ENCODE assay signal across 9 mouse cellular contexts in genomic region chr3:107462160-107462559, GRCm38 (mm10). TPM values are rescaled to one million over a fixed set of nuclear protein-coding genes. Genes with fewer than 3 reads are reported as not detected.
DNase-seq lines count a peak whose midpoint lies in the region; ATAC-seq and TF ChIP-seq lines count a peak whose summit lies in the region.
"Had no signal": no experiment of that assay in that cellular context is flagged by ENCODE, and none has a peak within 500 bp of the region (broad histone marks: within the 10 kb centered on the region; RNA-seq: fewer than 3 reads in every experiment).

No protein-coding gene starts in this region.

- H3K36me3 ChIP-seq in midbrain, embryonic 11.5 days (ENCODE audit: control insufficient read depth, insufficient read depth, low read length) = no peaks in the 10 kb centered on the region
- H3K36me3 ChIP-seq in midbrain, embryonic 16.5 days (ENCODE audit: control insufficient read depth, insufficient read depth, low read length) = no peaks in the 10 kb centered on the region
- H3K36me3 ChIP-seq in hindbrain, embryonic 16.5 days (ENCODE audit: control insufficient read depth, insufficient read depth, low read length) = no peaks in the 10 kb centered on the region
- H3K36me3 ChIP-seq: neural tube, embryonic 13.5 days had no signal

- 16% methylated on average over 5 of the region's 5 CpGs for WGBS in midbrain, embryonic 11.5 days
- WGBS in midbrain, embryonic 16.5 days = 13% methylated on average over 5 of the region's 5 CpGs
- 20% methylated on average over 5 of the region's 5 CpGs for WGBS in hindbrain, embryonic 16.5 days

- TF ChIP-seq CTCF in bone marrow macrophage, adult 2 months (IDR thresholded peaks at IDR 0.05; ENCODE audit: low read depth, low read length) = peak; percentile 93
- peak; percentile 85; the same call in 1 of the 2 replicates for TF ChIP-seq CTCF in embryonic fibroblast, embryonic 13.5 days (IDR thresholded peaks at IDR 0.05; ENCODE audit: borderline replicate concordance, insufficient read depth, low read length)

- peaks cover 20% of the 10 kb centered on the region for H3K4me1 ChIP-seq in midbrain, embryonic 11.5 days (ENCODE audit: control insufficient read depth, insufficient read depth, low read length)
- peaks cover 10% of the 10 kb centered on the region for H3K4me1 ChIP-seq in midbrain, embryonic 16.5 days (ENCODE audit: control insufficient read depth, insufficient read depth, low read length)
- H3K4me1 ChIP-seq in bone marrow macrophage, adult 2 months (ENCODE audit: control insufficient read depth, insufficient read depth, low read length) = no peaks in the 10 kb centered on the region
- H3K4me1 ChIP-seq in embryonic fibroblast, embryonic 13.5 days (ENCODE audit: control insufficient read depth, insufficient read depth, low read length) = peaks cover 2% of the 10 kb centered on the region; the same call in 1 of the 2 replicates
- peaks cover 13% of the 10 kb centered on the region for H3K4me1 ChIP-seq in hindbrain, embryonic 16.5 days (ENCODE audit: control insufficient read depth, insufficient read depth, low read depth, low read length)

- H3K4me2 ChIP-seq in midbrain, embryonic 11.5 days = no peak overlapping the region
- H3K4me2 ChIP-seq in midbrain, embryonic 16.5 days (ENCODE audit: low read length) = no peak overlapping the region
- no peak overlapping the region for H3K4me2 ChIP-seq in hindbrain, embryonic 16.5 days (ENCODE audit: low read length)
- H3K4me2 ChIP-seq: neural tube, embryonic 13.5 days had no signal

- intact Hi-C loops in left cerebral cortex, postnatal 4 days (cut with DNase I) = loop anchor here (10.0 kb wide), 2 partner anchors 227 to 557 kb away; partner anchors contain the start of genes A630076J17Rik and Prok1

- H3K27me3 ChIP-seq in midbrain, embryonic 11.5 days (ENCODE audit: control insufficient read depth, insufficient read depth, low read length) = peaks cover 48% of the 10 kb centered on the region
- H3K27me3 ChIP-seq in midbrain, embryonic 16.5 days (ENCODE audit: control insufficient read depth, insufficient read depth, low read depth, low read length) = peaks cover 28% of the 10 kb centered on the region
- H3K27me3 ChIP-seq in hindbrain, embryonic 16.5 days (replicated peaks; ENCODE audit: control insufficient read depth, insufficient read depth, low read length) = peaks cover 24% of the 10 kb centered on the region

- no peak overlapping the region for H3K9ac ChIP-seq in midbrain, embryonic 11.5 days (ENCODE audit: low read length)
- H3K9ac ChIP-seq in midbrain, embryonic 16.5 days (ENCODE audit: low read depth, low read length) = no peak overlapping the region
- no peak overlapping the region for H3K9ac ChIP-seq in hindbrain, embryonic 16.5 days (ENCODE audit: low read depth, low read length)
- H3K9ac ChIP-seq: neural tube, embryonic 13.5 days had no signal

- peak; percentile 95 for DNase-seq in midbrain, embryonic 11.5 days (ENCODE audit: low spot score, missing footprints)
- DNase-seq in left cerebral cortex, postnatal 4 days = peak; percentile 91
- peak; percentile 66 for DNase-seq in ovary, postnatal 36 days (ENCODE audit: low spot score)
- DNase-seq in urinary bladder, postnatal 10 days (ENCODE audit: low spot score) = peak; percentile 43

- no peak overlapping the region for H3K4me3 ChIP-seq in midbrain, embryonic 11.5 days (ENCODE audit: low read depth, low read length)
- H3K4me3 ChIP-seq in midbrain, embryonic 16.5 days (ENCODE audit: low read depth, low read length) = no peak overlapping the region
- no peak overlapping the region for H3K4me3 ChIP-seq in bone marrow macrophage, adult 2 months (ENCODE audit: insufficient read depth, low read length)
- no peak overlapping the region for H3K4me3 ChIP-seq in embryonic fibroblast, embryonic 13.5 days (ENCODE audit: insufficient read depth, low read length)
- no peak overlapping the region for H3K4me3 ChIP-seq in hindbrain, embryonic 16.5 days (ENCODE audit: low read length)
- H3K4me3 ChIP-seq: neural tube, embryonic 13.5 days had no signal

- TF ChIP-seq POLR2A in bone marrow macrophage, adult 2 months (IDR thresholded peaks at IDR 0.05; ENCODE audit: borderline replicate concordance, low read depth, low read length) = no peak
- no peak for TF ChIP-seq POLR2A in embryonic fibroblast, embryonic 13.5 days (IDR thresholded peaks at IDR 0.05; ENCODE audit: low read depth, low read length)

- peak; percentile 35; the same call in 1 of the 2 replicates for ATAC-seq in midbrain, embryonic 11.5 days (ENCODE audit: low FRiP score)
- ATAC-seq in midbrain, embryonic 16.5 days = no peak
- peak; percentile 29; the same call in 1 of the 2 replicates for ATAC-seq in hindbrain, embryonic 16.5 days

- no peaks in the 10 kb centered on the region for H3K9me3 ChIP-seq in midbrain, embryonic 11.5 days (ENCODE audit: control insufficient read depth, low read length)
- no peaks in the 10 kb centered on the region for H3K9me3 ChIP-seq in midbrain, embryonic 16.5 days (replicated peaks; ENCODE audit: control insufficient read depth, low read length, poor library complexity, severe bottlenecking)
- no peaks in the 10 kb centered on the region for H3K9me3 ChIP-seq in hindbrain, embryonic 16.5 days (ENCODE audit: control insufficient read depth, low read length)
- H3K9me3 ChIP-seq: neural tube, embryonic 13.5 days had no signal

- H3K27ac ChIP-seq in midbrain, embryonic 11.5 days (ENCODE audit: low read depth, low read length) = no peak overlapping the region
- H3K27ac ChIP-seq in midbrain, embryonic 16.5 days (ENCODE audit: low read length) = no peak overlapping the region
- no peak overlapping the region for H3K27ac ChIP-seq in bone marrow macrophage, adult 2 months (ENCODE audit: insufficient read depth, low read depth, low read length)
- no peak overlapping the region for H3K27ac ChIP-seq in embryonic fibroblast, embryonic 13.5 days (ENCODE audit: insufficient read depth, low read length)
- H3K27ac ChIP-seq in hindbrain, embryonic 16.5 days (ENCODE audit: low read depth, low read length) = no peak overlapping the region
- H3K27ac ChIP-seq: neural tube, embryonic 13.5 days had no signal

RNA-seq across cellular contexts. Expression of gene Kcnc4, which starts 2.8 kb away (rescaled TPM):
- polyA plus RNA-seq in midbrain, embryonic 11.5 days (2014; fragmentation: Nextera tagmentation; extraction: Ambion mirVana) = 0.03 and 0.04 TPM in 2 replicates
- 5.8 and 8.8 TPM in 2 replicates for polyA plus RNA-seq in midbrain, embryonic 16.5 days (2015; fragmentation: Nextera tagmentation; extraction: Ambion mirVana)
- polyA plus RNA-seq in bone marrow macrophage, adult 2 months (2012; ENCODE audit: insufficient read depth, insufficient read length, missing spikeins) = not detected in 2 replicates
- polyA plus RNA-seq in embryonic fibroblast, embryonic 13.5 days (2011; ENCODE audit: insufficient read length, low read depth, missing spikeins) = not detected in 2 replicates
- 8.7 and 9.7 TPM in 2 replicates for polyA plus RNA-seq in hindbrain, embryonic 16.5 days (2015; fragmentation: Nextera tagmentation; extraction: Ambion mirVana)
- 10 to 100 TPM; 21.2 to 25.8 TPM for total RNA-seq in left cerebral cortex, postnatal 4 days (2021)

RNA-seq across cellular contexts. Expression of gene Slc6a17, which starts 55.7 kb away (rescaled TPM):
- 1.8 and 1.9 TPM in 2 replicates for polyA plus RNA-seq in midbrain, embryonic 11.5 days (2014; fragmentation: Nextera tagmentation; extraction: Ambion mirVana)
- 17.5 and 23.3 TPM in 2 replicates for polyA plus RNA-seq in midbrain, embryonic 16.5 days (2015; fragmentation: Nextera tagmentation; extraction: Ambion mirVana)
- not detected in 2 replicates for polyA plus RNA-seq in bone marrow macrophage, adult 2 months (2012; ENCODE audit: insufficient read depth, insufficient read length, missing spikeins)
- polyA plus RNA-seq in embryonic fibroblast, embryonic 13.5 days (2011; ENCODE audit: insufficient read length, low read depth, missing spikeins) = 10.4 and 10.9 TPM in 2 replicates
- 19.1 and 20.4 TPM in 2 replicates for polyA plus RNA-seq in hindbrain, embryonic 16.5 days (2015; fragmentation: Nextera tagmentation; extraction: Ambion mirVana)
- total RNA-seq in left cerebral cortex, postnatal 4 days (2021) = 100 to 1,000 TPM; 152 to 153 TPM

Comparison
In these comparisons a context has a peak if more than half of its experiments do, and no peak if none do; other contexts are left out.
1. DNase-seq: peak in every context shown above with its lines; median percentile 95 in midbrain, embryonic 11.5 days; 91 in left cerebral cortex, postnatal 4 days; 66 in ovary, postnatal 36 days; 43 in urinary bladder, postnatal 10 days.